Mouse (Mus musculus) ES-CJ7 (cell line): ENCODE measurements at regions not wholly inside any gene's neighbourhood (a gene's known extent, or its start where the extent isn't known, plus 50 kb on each side); places are given as distances from the start of the nearest gene placed in this dataset.

Source experiments
- DNase-seq: peaks from one replicate; pipeline ENCODE4 v3.0.0; 2011; ENCODE audit warnings: low read depth, low spot score

GRCm38 (mm10) chr10:119395048-119395447 lies 58.6 kb upstream of the Grip1 start:
- DNase-seq, result no peak

GRCm38 (mm10) chr10:119387924-119388323 lies 65.7 kb upstream of the Grip1 start:
- DNase-seq, result no peak

GRCm38 (mm10) chr10:119382257-119382656 lies 71.4 kb upstream of the Grip1 start:
- DNase-seq, result no peak

- no peak for DNase-seq
These were observed 85.1 kb upstream of the Grip1 start for GRCm38 (mm10) chr10:119368566-119368965.

- peak; percentile 31 for DNase-seq
These were observed 90.0 kb upstream of the Grip1 start for GRCm38 (mm10) chr10:119363616-119364015.

- DNase-seq, result no peak
These were observed 94.8 kb upstream of the Grip1 start for GRCm38 (mm10) chr10:119358730-119359292.

GRCm38 (mm10) chr10:119342317-119343114 lies 102.7 kb upstream of the Cand1 start:
- no peak for DNase-seq

- DNase-seq, result peak; percentile 65
These were observed 100.5 kb upstream of the Cand1 start for GRCm38 (mm10) chr10:119340323-119340722.

GRCm38 (mm10) chr10:119326912-119327311 lies 87.1 kb upstream of the Cand1 start:
- peak; percentile 49 for DNase-seq

- DNase-seq, result peak; percentile 28
These were observed 80.1 kb upstream of the Cand1 start for GRCm38 (mm10) chr10:119319953-119320352.

GRCm38 (mm10) chr10:119318416-119318815 lies 78.6 kb upstream of the Cand1 start:
- no peak for DNase-seq

GRCm38 (mm10) chr10:119311578-119311977 lies 71.7 kb upstream of the Cand1 start:
- peak; percentile 29 for DNase-seq

- DNase-seq, result no peak
These were observed 55.9 kb upstream of the Cand1 start for GRCm38 (mm10) chr10:119295740-119296139.

- DNase-seq, result peak; percentile 65
These were observed 54.7 kb upstream of the Cand1 start for GRCm38 (mm10) chr10:119294454-119295149.

GRCm38 (mm10) chr10:119293372-119293771 lies 53.5 kb upstream of the Cand1 start:
- DNase-seq, result no peak
